Mouse (Mus musculus) heart, postnatal 10 days (tissue): ENCODE data around the gene Tnni2. TPM values are rescaled to one million over a fixed set of nuclear protein-coding genes. Genes with fewer than 3 reads are reported as not detected.

ENCODE experiments used
- DNase-seq, 2 experiments: peaks; one replicate each; pipeline ENCODE4 v3.0.0; 2021
- intact Hi-C: fragments of 180-260 bp; cut with DNase I; formaldehyde crosslinking; loops from one replicate; pipeline ENCODE4 v1.15.1; 2025
- total RNA-seq, 2 experiments: library from RNA; stranded (reverse); gene quantifications; 2 replicates each; pipeline ENCODE4 v1.2.3; 2021

Gene Tnni2
- total RNA-seq, 2 experiments from 2014 or later, result 1.9 to 4.3 TPM

DNA sequence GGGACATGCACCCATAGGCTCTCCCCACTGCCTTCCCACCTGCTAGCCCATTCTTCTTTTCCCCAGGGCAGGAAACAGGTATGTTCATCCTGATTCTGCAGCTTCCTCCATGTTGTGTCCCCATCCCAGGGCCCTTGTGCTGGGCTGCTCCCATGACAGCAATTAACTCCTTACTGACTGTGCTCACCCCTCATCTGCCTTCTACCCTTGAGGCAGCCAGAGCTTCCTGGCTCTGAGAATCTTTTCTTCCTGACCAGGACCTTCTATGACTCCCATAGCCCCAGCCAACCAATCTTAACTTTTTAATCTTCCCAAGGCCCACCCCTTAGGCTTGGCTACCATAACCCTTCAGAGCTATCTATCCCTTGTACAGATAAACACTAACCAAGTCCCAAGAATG, 37.7 kb downstream of the Tnni2 start:
- intact Hi-C loops, result no loop called here

DNA sequence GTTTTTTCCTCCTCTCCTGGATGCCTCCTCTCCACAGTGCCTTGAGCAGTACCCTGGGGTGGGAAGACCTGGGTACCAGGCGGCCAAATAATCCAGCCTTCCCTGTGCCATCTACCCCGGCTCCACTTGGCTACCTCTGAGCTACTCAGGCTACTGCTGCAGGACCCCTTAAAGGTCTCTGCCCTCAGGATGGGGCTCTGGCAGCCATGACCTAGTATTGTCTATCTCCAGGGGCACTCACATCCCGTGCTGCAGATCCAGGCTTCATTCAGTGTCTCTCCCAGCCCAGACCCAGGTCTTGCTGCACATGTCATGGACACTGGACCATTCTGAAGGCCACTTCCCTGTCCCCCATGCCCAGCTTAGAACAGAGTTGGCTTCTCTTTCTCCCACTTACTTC, 38.3 kb downstream of the Tnni2 start:
- no peak for DNase-seq
- intact Hi-C loops, result loop anchor here (2.0 to 5.0 kb wide), 2 partner anchors 43 to 192 kb away; no protein-coding TSS in a partner anchor

More for the DNA sequence above, 37.7 kb downstream of the Tnni2 start:
- no peak for DNase-seq

DNA sequence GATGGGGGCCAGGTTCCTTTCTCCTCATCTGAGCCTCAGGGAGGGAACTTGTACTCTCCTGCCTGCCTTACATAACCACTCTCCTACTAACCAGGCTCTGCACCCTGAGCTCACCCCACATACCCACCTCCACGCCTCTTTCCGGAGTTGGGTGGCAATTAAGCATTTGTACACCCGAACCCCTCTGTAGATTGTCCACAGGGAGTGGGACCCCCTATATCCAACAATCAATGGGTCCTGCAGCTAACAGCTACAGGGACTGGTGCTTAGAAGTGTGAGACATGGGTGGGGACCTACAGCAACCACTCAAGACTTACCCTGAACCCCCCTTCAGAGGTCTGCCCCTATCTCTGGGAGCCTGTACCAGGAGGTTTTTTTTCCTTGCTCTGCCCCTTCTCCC, 39.1 kb downstream of the Tnni2 start:
- intact Hi-C loops, result loop anchor here (1.0 to 5.0 kb wide), 3 partner anchors 42 to 192 kb away; no protein-coding TSS in a partner anchor

DNA sequence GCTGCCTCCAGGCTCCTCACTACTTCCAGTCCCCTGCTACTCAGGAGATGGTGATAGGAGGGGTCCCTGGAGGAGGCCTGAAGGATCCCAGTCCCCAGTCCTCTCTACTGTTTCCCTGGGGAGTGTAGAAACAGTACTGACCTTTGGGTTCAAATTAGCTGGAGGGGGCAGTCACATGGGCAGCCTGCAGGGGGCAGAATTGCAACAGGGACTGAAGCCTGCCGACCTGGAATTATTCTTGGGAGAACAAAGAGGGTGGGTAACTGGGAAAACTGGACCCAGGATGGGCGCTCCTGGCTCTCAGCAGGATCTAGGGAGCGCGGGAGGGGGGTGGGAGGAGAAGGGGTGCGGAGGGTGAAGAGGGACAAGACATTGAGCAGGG, 39.6 kb downstream of the Tnni2 start:
- intact Hi-C loops, result loop anchor here (1.0 to 5.0 kb wide), 3 partner anchors 42 to 191 kb away; no protein-coding TSS in a partner anchor
- DNase-seq, result peak; percentile 83 to 88

More for the DNA sequence above, 39.1 kb downstream of the Tnni2 start:
- peak in 1 of 2 experiments; percentile 30 for DNase-seq

- peak; percentile 81 to 88 for DNase-seq
- intact Hi-C loops, result loop anchor here (1.0 to 5.0 kb wide), 3 partner anchors 41 to 191 kb away; no protein-coding TSS in a partner anchor
Observed at GRCm38 (mm10) chr7:142481568-142482255, 40.1 kb downstream of the Tnni2 start.

- DNase-seq, result peak; percentile 66 to 67
- intact Hi-C loops, result loop anchor here (5.0 kb wide), 1 partner anchor 190 kb away; no protein-coding TSS in a partner anchor
Observed at GRCm38 (mm10) chr7:142482256-142482609, 40.6 kb downstream of the Tnni2 start.

DNA sequence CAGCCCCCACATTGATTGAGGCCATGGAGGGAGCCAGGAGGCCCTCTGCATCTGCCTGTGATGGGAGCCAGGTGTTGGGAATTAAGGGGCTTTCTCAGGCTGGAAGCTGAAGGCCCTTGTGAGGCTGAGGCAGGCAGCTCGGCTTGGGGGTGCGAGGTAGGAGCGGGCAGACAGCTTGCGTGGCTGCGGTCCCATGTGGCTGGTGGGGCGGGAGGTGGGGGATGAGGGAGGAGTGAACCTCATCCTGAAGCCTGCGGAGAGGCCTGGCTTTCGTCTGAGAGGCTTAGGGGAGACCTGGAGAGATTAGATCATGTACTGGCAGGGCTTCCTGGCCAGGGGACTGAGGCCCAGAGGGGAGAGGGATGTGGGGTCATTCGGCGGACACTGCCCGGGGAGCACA, 41.5 kb downstream of the Tnni2 start:
- intact Hi-C loops, result loop anchor here (5.0 kb wide), 1 partner anchor 189 kb away; no protein-coding TSS in a partner anchor
- peak; percentile 63 to 66 for DNase-seq

- intact Hi-C loops, result loop anchor here (5.0 kb wide), 1 partner anchor 188 kb away; no protein-coding TSS in a partner anchor
- DNase-seq, result peak; percentile 76 to 83
Observed at GRCm38 (mm10) chr7:142484780-142485179, 43.2 kb downstream of the Tnni2 start.

DNA sequence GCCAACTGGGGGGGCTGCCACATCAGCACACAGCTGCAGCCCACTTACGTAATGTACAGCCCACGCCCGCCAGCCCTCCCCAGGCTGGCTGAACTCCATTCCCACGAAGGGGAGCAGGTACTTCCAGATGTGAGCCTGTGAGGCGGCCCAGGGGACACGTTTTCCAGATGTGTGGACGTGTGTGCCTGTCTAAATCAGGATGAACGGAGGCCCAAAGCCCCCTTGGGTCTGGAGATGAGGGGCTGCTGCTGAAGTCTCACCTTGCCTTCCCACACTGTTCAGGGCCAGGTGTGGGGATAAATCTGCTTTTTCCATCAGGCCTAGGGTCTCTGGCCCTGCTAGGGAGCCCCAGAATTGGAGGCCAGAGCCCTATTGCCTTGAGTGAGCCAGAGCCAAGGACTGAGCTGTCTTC, 45.1 kb downstream of the Tnni2 start:
- DNase-seq, result peak; percentile 37 to 53
- intact Hi-C loops, result no loop called here

DNA sequence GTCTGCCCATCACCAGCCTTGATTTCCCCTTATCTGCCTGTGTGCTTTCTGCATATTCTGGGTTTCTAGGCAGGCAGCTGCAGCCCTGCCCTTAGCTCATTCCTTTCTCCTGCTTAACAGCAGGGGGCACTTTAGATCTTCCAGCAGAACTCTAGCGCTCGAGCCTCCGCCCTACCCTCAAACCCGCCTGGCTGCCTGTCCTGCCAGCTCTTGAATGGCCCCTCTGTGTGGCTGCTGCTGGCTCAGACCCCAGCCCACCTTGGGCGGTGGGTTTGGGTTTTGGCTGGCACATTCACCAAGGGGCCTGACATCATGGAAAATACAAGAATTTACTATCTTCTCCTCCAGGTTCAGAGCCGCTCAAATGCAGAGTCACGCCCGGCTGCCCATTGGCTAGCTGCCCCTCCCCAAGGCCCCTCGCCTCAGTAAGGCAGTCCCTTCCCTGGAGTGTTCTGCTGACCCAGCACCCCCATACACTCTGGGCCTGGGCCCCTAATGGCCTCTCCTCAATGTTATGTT, 45.8 kb downstream of the Tnni2 start:
- intact Hi-C loops, result no loop called here

DNA sequence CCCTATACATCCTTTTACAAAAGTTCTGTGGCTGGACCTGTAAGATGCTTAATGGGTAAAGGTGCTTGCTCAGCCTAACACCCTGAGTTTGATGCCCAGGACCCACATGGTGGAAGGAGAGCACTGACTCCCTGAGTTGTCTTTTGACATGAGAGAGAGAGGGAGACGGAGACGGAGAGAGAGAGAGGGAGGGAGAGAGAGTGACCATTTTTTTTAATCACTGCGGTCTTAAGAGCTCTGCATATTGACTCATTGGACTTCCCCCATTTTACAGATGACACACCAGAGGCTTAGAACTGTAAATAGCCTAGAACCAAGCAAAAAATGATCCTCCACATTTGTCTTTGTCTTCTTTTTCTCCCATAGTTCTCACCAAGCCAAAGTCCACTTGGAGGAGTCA, 46.4 kb downstream of the Tnni2 start:
- intact Hi-C loops, result loop anchor here (2.0 kb wide), 1 partner anchor 35 kb away; no protein-coding TSS in a partner anchor

More for the DNA sequence above, 45.8 kb downstream of the Tnni2 start:
- peak; percentile 53 to 59 for DNase-seq

DNA sequence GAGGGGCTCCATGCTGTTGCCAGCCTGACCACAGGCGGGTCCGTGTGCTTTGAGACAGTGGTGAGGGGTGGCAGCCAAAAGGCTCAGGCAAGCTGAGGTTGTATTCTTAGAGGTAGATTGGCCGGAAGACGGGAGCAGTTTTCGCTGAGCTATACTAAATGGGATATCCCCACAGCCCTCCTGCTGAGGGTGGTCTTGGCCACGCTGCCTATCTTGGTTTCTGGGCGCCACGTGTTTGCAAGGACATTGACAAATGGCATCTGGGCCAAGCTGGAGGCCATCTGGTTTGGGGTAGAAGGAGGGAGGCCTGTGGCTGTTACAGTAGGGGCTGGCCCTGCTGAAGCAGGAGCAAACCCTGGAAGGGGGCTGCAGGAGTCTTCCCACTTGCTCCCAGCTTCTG, 51.9 kb downstream of the Tnni2 start:
- intact Hi-C loops, result no loop called here
- DNase-seq, result no peak

More for the DNA sequence above, 46.4 kb downstream of the Tnni2 start:
- DNase-seq, result no peak

Other genes starting within 250 kb of the Tnni2 start
- not detected for gene Krtap5-3, start 240.4 kb upstream of the Tnni2 start, total RNA-seq
- not detected for gene Gm7579, start 229.9 kb upstream of the Tnni2 start, total RNA-seq
- not detected for gene Krtap5-5, start 211.8 kb upstream of the Tnni2 start, total RNA-seq
- gene Gm40460, start 200.7 kb upstream of the Tnni2 start, total RNA-seq, result not detected
- gene Gm2431, start 183.5 kb upstream of the Tnni2 start, total RNA-seq, result not detected
- gene Gm4559, start 167.4 kb upstream of the Tnni2 start, total RNA-seq, result not detected
- gene Krtap5-1, start 144.7 kb upstream of the Tnni2 start, total RNA-seq, result not detected
- gene Krtap5-4, start 138.3 kb upstream of the Tnni2 start, total RNA-seq, result not detected
- gene Ifitm10, start 68.1 kb upstream of the Tnni2 start, total RNA-seq, result 1 to 10 TPM; 1.0 to 1.1 TPM
- 1 to 10 TPM; 1.7 to 5.1 TPM for gene Gm49369, start 59.1 kb upstream of the Tnni2 start, total RNA-seq
- gene Ctsd, start 53.8 kb upstream of the Tnni2 start, total RNA-seq, result 100 to 1,000 TPM; 501 to 525 TPM
- gene Syt8, start 7.0 kb upstream of the Tnni2 start, total RNA-seq, result not detected
- gene Lsp1, start 19.0 kb downstream of the Tnni2 start, total RNA-seq, result 100 to 1,000 TPM; 111 to 116 TPM
- gene Tnnt3, start 57.0 kb downstream of the Tnni2 start, total RNA-seq, result 1 to 10 TPM in 1 of 2 experiments, under 1 TPM in 1; 0.67 to 1.8 TPM
- 10 to 100 TPM in 1 of 2 experiments, 1 to 10 TPM in 1; 4.1 to 19.3 TPM for gene Mrpl23, start 90.9 kb downstream of the Tnni2 start, total RNA-seq
- 100 to 1,000 TPM; 765 to 826 TPM for gene Igf2, start 225.0 kb downstream of the Tnni2 start, total RNA-seq
- not detected for gene Gm49394, start 228.1 kb downstream of the Tnni2 start, total RNA-seq